Mouse (Mus musculus) liver, adult 2 months (tissue): ENCODE data around the gene Efna2.

Experiments used
- CTCF ChIP-seq: fragments of 200-500 bp; IDR thresholded peaks from 2 replicates; pipeline ENCODE4 v1.5.1; 2011; ENCODE audit warnings: low read depth, low read length, control low read depth
- POLR2A ChIP-seq: fragments of 200-500 bp; IDR thresholded peaks from 2 replicates; pipeline ENCODE4 v1.6.1; 2011; ENCODE audit warnings: low read length, control low read depth; ENCODE audit not compliant: insufficient read depth; ENCODE audit errors: extremely low read depth

DNA sequence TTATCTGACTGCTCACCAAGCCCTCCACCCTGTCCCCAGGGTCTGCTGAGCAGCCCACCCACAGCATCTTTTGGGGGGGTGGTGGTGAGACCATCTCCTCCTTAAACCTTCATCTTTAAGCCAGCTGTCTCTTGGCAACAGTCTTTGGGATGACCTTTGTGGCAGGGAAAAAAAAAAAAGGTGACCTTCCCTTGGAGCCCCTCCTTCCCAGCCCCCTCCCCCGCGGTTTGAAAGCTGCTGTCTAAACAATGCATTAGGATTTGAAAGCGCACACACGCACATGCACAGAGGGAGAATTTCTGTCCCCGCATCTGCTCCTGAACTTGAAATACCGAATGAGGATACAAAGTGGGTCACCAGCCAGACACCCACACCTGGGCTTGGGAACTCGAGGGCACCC, 24.8 kb downstream of the Efna2 start:
- TF ChIP-seq CTCF (no peak), POLR2A (no peak)
